Mouse (Mus musculus) testis, postnatal 14 days (tissue): ENCODE data around the gene Ptrhd1.

Source experiments
- DNase-seq: peaks from one replicate; pipeline ENCODE4 v3.0.0; 2021; ENCODE audit warnings: low spot score

The Ptrhd1 gene

GRCm38 (mm10) chr12:4245742-4246141 is 11.9 kb downstream of the Ptrhd1 start:
- no peak for DNase-seq

GRCm38 (mm10) chr12:4249786-4250185 is 16.0 kb downstream of the Ptrhd1 start:
- DNase-seq, result no peak

DNA sequence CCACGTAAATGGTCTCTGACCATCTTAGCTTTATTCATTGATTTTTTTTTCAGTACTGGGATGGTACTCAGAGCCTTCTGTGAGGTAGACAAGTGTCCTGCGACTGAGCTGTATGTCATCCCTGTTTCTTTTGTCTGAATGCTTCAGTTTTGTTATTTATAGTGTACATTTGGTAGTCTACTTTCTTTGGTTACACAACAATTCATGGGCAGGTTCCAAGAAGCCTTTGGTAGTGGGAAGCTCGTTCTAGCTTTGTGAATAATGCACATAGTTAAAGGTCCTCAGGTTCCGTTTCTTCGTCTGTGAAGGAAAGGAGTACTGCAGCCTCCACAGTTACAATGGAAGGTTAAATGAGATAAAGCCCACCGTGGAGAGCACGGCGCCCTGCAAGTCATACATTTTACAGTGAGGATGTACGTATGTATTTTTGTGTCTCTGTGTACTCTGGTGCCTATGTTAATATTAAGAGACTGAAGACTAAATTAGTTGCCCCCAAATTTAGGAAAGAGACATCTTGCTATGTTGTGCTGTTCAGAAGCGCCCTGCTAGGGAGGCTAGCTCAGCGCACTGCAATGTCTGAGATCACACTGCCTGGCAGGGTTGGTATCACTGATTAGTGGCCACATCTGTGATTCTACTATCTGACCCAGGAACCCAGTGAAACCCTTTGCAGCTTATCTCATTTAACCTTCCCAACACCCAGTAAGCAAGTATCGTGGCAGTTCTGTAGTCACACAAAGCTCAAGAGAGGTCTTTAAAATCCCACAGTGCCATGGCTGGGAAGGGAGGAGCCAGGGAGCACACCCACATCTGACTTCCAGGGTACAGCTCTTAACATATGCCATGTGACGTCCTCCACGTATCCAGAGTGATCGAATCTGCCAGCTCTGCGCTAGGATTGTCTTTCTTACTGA is 19.2 kb downstream of the Ptrhd1 start:
- no peak for DNase-seq

- DNase-seq, result no peak
These were observed 33.9 kb downstream of the Ptrhd1 start for GRCm38 (mm10) chr12:4267765-4268164.

GRCm38 (mm10) chr12:4271078-4271477 is 37.3 kb downstream of the Ptrhd1 start:
- no peak for DNase-seq

DNA sequence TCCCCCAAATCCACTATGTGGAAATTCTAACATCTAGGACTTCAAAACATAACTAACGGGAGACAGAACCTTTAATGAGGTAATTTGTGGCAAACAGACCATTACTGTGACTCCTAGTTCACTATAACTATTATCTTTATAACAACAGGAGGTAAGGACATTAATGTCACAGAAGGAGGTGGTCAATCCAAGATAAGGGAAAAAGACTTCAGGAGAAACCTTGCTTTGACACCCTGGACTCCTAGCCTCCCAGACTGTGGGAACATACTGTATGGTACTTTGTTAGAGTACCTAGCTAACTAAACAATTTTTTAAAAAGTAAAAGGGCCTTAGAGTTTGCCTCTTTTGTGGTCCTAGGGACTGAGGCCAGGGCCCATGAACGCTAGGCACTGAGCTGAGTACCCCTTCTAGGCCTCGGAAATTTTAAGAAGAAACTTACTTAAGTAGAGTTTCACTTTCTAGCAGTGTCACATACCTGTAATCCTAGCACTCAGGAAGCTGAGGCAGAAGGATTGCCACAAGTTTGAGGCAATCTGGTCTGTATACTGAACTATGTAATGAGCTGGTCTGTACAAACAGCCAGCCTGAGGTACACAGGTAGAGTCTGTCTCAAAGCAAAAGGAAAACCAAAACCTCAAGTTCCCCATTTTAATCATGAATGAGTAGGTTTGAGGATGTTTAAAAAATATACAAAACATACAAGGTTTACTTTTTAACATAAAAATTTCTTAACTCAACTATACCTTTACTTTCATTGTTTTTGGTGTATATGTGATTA is 45.3 kb downstream of the Ptrhd1 start:
- no peak for DNase-seq

DNA sequence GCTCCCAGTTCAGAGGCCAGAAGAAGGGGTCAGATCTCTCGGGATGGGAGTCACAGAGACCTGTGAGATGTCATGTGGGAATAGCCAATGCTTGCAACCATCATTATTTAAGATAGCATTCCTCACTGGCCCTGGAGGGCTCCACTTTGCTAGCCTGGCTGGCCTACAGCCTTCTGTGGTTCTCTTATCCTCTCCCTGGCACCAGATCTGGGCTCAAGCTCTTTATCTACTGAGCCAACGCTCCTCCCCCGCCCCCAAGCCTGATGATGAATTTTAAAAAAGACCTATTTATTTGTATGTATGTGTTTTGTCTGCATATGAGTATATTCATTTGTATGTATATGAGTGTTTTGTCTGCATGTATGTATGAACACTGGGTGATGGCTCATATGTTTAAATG is 46.1 kb downstream of the Ptrhd1 start:
- DNase-seq, result no peak

DNA sequence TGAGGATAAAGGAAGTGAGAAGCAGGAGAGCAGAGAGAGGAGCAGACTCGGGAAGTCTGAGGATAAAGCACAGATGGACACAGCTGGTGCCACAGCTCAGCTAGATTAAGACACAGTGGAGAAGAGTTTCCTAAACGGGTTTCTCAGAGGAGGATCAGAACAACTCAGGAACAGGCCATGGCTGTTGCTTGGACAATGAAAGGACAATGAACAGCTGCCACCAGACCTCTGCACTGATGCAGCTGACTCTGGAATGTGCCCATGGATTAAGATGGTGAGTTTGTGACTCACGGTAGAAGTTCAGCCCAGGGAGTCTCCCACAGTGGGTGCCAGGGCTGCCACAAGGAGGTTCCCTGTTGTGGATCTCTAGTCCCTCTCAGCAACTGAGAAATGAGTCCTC is 51.4 kb downstream of the Ptrhd1 start:
- DNase-seq, result no peak
